Mouse (Mus musculus): ENCODE results near the gene Sim2.

GRCm38 (mm10) chr16:94164236-94164635, 79.5 kb downstream of the Sim2 start:
- TF ChIP-seq POLR2A (IDR thresholded peaks at IDR 0.05; ENCODE audit: borderline replicate concordance, insufficient read depth, low read length) (no peak), CTCF (IDR thresholded peaks at IDR 0.05; ENCODE audit: borderline replicate concordance, insufficient read depth, low read depth, low read length) (no peak)
